Mouse (Mus musculus): ENCODE results near the gene Gm21981. TPM values are rescaled to one million over a fixed set of nuclear protein-coding genes. Genes with fewer than 3 reads are reported as not detected.

The Gm21981 gene
- total and polyA plus RNA-seq, 3 experiments, result 0.71 to 0.81 TPM; not detected in 1

GRCm38 (mm10) chr17:47672311-47673111 lies 21.7 kb downstream of the Gm21981 start:
- no peak for DNase-seq (ENCODE audit: low read depth, low spot score)
- TF ChIP-seq GABPA (IDR thresholded peaks at IDR 0.05; ENCODE audit: low read depth, low read length) (no peak), MEF2A (IDR thresholded peaks at IDR 0.05; ENCODE audit: extremely low read depth, insufficient replicate concordance, low read depth, low read length, poor library complexity, severe bottlenecking) (no peak), USF1 (IDR thresholded peaks at IDR 0.05; ENCODE audit: low read depth, low read length) (no peak), E2F4 (IDR thresholded peaks at IDR 0.05; ENCODE audit: borderline replicate concordance, low read depth, low read length) (no peak), BHLHE40 (IDR thresholded peaks at IDR 0.05; ENCODE audit: borderline replicate concordance, low read depth, low read length) (no peak), MAX (IDR thresholded peaks at IDR 0.05; ENCODE audit: low read length) (no peak), ZNF384 (IDR thresholded peaks at IDR 0.05; ENCODE audit: low read depth, low read length) (no peak), MXI1 (IDR thresholded peaks at IDR 0.05; ENCODE audit: low read depth, low read length) (no peak), MYC (IDR thresholded peaks at IDR 0.05; ENCODE audit: low read depth, low read length) (no peak), TCF12 (IDR thresholded peaks at IDR 0.05; ENCODE audit: low read depth, low read length) (no peak), TAL1 (IDR thresholded peaks at IDR 0.05; ENCODE audit: low read length) (no peak), RAD21 (IDR thresholded peaks at IDR 0.05; ENCODE audit: low read depth, low read length) (no peak), JUND (IDR thresholded peaks at IDR 0.05; ENCODE audit: low read depth, low read length) (no peak), POLR2AphosphoS5 (IDR thresholded peaks at IDR 0.05; ENCODE audit: borderline replicate concordance, low read depth, low read length) (no peak), SMC3 (IDR thresholded peaks at IDR 0.05; ENCODE audit: low read depth, low read length) (no peak), RCOR1 (IDR thresholded peaks at IDR 0.05; ENCODE audit: low read depth, low read length) (no peak)
- H3K79me2 ChIP-seq (ENCODE audit: control insufficient read depth, insufficient read depth, low read length, poor library complexity), result no peaks in the 10 kb centered on the region

GRCm38 (mm10) chr17:47671988-47672310 lies 22.3 kb downstream of the Gm21981 start:
- no peaks in the 10 kb centered on the region for H3K9me3 ChIP-seq (replicated peaks; ENCODE audit: insufficient read depth, low read length)
- H3K36me3 ChIP-seq (ENCODE audit: control insufficient read depth in 1 of 2, insufficient read depth in 2 of 2, low read length in 2 of 2), result no peaks in the 10 kb centered on the region; a peak in 1 of 4 replicates
- no peaks in the 10 kb centered on the region for H3K79me2 ChIP-seq (ENCODE audit: control insufficient read depth, insufficient read depth, low read length, poor library complexity)
- H3K27me3 ChIP-seq (ENCODE audit: control insufficient read depth in 1 of 2, insufficient read depth in 2 of 2, low read length in 2 of 2), result no peaks in the 10 kb centered on the region
- no peak overlapping the region for H3K4me3 ChIP-seq (ENCODE audit: control insufficient read depth in 1 of 2, insufficient read depth in 1 of 2, low read depth in 2 of 2, low read length in 2 of 2)
- DNase-seq (ENCODE audit: low read depth, low spot score), result no peak
- H3K4me1 ChIP-seq (ENCODE audit: control insufficient read depth in 1 of 2, insufficient read depth in 2 of 2, low read length in 2 of 2), result no peaks in the 10 kb centered on the region
- no peak overlapping the region for H3K27ac ChIP-seq (ENCODE audit: control insufficient read depth, low read depth, low read length)
- H3K9ac ChIP-seq (ENCODE audit: control insufficient read depth, low read depth, low read length, poor library complexity, severe bottlenecking), result no peak overlapping the region
- TF ChIP-seq JUND (IDR thresholded peaks at IDR 0.05; ENCODE audit: low read depth, low read length) (no peak), NELFE (IDR thresholded peaks at IDR 0.05; ENCODE audit: low read depth, low read length) (no peak), USF1 (IDR thresholded peaks at IDR 0.05; ENCODE audit: low read depth, low read length) (no peak), POLR2AphosphoS5 (IDR thresholded peaks at IDR 0.05; ENCODE audit: borderline replicate concordance, low read depth, low read length) (no peak), KAT2A (conservative IDR thresholded peaks at IDR 0.05; ENCODE audit: low read depth, low read length) (no peak), MEF2A (IDR thresholded peaks at IDR 0.05; ENCODE audit: extremely low read depth, insufficient replicate concordance, low read depth, low read length, poor library complexity, severe bottlenecking) (no peak), BHLHE40 (IDR thresholded peaks at IDR 0.05; ENCODE audit: borderline replicate concordance, low read depth, low read length) (no peak), TAL1 (IDR thresholded peaks at IDR 0.05; ENCODE audit: low read length) (no peak), MYC (IDR thresholded peaks at IDR 0.05; ENCODE audit: low read depth, low read length) (no peak), GATA1 (IDR thresholded peaks at IDR 0.05; ENCODE audit: low read depth, low read length) (no peak), CTCF (IDR thresholded peaks at IDR 0.05 in 2 of 3, conservative IDR thresholded peaks at IDR 0.05 in 1 of 3; ENCODE audit: control insufficient read depth in 1 of 3, insufficient read depth in 1 of 3, low read depth in 2 of 3, low read length in 3 of 3, poor library complexity in 1 of 3, severe bottlenecking in 1 of 3) (no peak)

More at GRCm38 (mm10) chr17:47672311-47673111, 21.7 kb downstream of the Gm21981 start:
- Histone ChIP-seq H3K9ac (ENCODE audit: control insufficient read depth, low read depth, low read length, poor library complexity, severe bottlenecking) (no peak overlapping the region), H3K27me3 (ENCODE audit: control insufficient read depth in 1 of 2, insufficient read depth in 2 of 2, low read length in 2 of 2) (no peaks in the 10 kb centered on the region), H3K36me3 (ENCODE audit: control insufficient read depth in 1 of 2, insufficient read depth in 2 of 2, low read length in 2 of 2) (no peaks in the 10 kb centered on the region; a peak in 1 of 4 replicates), H3K27ac (ENCODE audit: control insufficient read depth, low read depth, low read length) (no peak overlapping the region), H3K4me3 (ENCODE audit: control insufficient read depth in 1 of 2, insufficient read depth in 1 of 2, low read depth in 2 of 2, low read length in 2 of 2) (no peak overlapping the region), H3K4me1 (ENCODE audit: control insufficient read depth in 1 of 2, insufficient read depth in 2 of 2, low read length in 2 of 2) (no peaks in the 10 kb centered on the region), H3K9me3 (replicated peaks; ENCODE audit: insufficient read depth, low read length) (no peaks in the 10 kb centered on the region)
